Mouse (Mus musculus) adrenal gland, postnatal 25 days (tissue): Measurements from ENCODE around the gene Gpr160. TPM values are rescaled to one million over a fixed set of nuclear protein-coding genes. Genes with fewer than 3 reads are reported as not detected.

Source experiments
- DNase-seq: peaks from one replicate; pipeline ENCODE4 v3.0.0; 2021; ENCODE audit warnings: mixed read lengths
- total RNA-seq: library from RNA; stranded (reverse); gene quantifications from 2 replicates; pipeline ENCODE4 v1.2.3, GENCODE M21; 2021

Gpr160 gene
- total RNA-seq, 1 experiment from 2014 or later: 0.91 TPM

- DNase-seq: no peak
These were observed 48.9 kb downstream of the Gpr160 start for GRCm38 (mm10) chr3:30904658-30905057.

GRCm38 (mm10) chr3:30917160-30917559 is 61.4 kb downstream of the Gpr160 start:
- DNase-seq: no peak

GRCm38 (mm10) chr3:30927664-30928063 is 71.9 kb downstream of the Gpr160 start:
- DNase-seq: no peak

- no peak for DNase-seq
These were observed 74.1 kb downstream of the Gpr160 start for GRCm38 (mm10) chr3:30929828-30930227.

- no peak for DNase-seq
These were observed 78.6 kb downstream of the Gpr160 start for GRCm38 (mm10) chr3:30934384-30934783.

Other genes with a start within 250 kb of the Gpr160 start
- gene Lrriq4, start 211.4 kb upstream of the Gpr160 start, total RNA-seq: not detected in 2 replicates
- not detected in 2 replicates for gene Lrrc34, start 208.1 kb upstream of the Gpr160 start, total RNA-seq
- gene Lrrc31, start 156.1 kb upstream of the Gpr160 start, total RNA-seq: not detected in 2 replicates
- not detected in 2 replicates for gene Samd7, start 109.7 kb upstream of the Gpr160 start, total RNA-seq
- 103 and 131 TPM in 2 replicates for gene Sec62, start 63.1 kb upstream of the Gpr160 start, total RNA-seq
- gene Phc3, start 113.5 kb downstream of the Gpr160 start, total RNA-seq: 41.1 and 44.8 TPM in 2 replicates
- 52.6 and 56.7 TPM in 2 replicates for gene Prkci, start 139.8 kb downstream of the Gpr160 start, total RNA-seq
- gene Skil, start 239.1 kb downstream of the Gpr160 start, total RNA-seq: 32.9 and 39.3 TPM in 2 replicates